Mouse (Mus musculus) spleen, adult 18-20 months (tissue): Measurements from ENCODE around the gene Naa80.

ENCODE experiments used
- DNase-seq, 2 experiments: peaks; one replicate each; pipeline ENCODE4 v3.0.0; 2022; ENCODE audit warnings: mixed read lengths in 2 of 2

Gene Naa80

DNA sequence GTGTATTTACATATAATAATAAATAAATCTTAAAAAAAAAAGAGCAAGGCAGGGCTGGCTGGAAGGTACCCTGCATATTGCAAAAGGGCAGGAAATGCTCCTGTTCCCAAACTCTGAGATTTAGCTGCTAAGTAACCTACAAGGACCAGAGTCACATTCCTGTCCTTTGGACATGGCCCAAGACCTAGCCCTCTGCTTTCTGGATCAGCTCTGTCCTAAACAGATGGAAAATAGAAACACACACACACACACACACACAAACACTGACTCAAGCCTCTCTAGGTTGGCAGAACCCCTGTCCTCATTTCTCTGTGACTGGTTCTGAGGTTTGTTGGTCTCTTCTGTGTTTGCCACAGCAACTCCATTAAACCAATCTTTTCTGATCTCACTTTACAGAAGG lies 42.3 kb downstream of the Naa80 start:
- DNase-seq = no peak

DNA sequence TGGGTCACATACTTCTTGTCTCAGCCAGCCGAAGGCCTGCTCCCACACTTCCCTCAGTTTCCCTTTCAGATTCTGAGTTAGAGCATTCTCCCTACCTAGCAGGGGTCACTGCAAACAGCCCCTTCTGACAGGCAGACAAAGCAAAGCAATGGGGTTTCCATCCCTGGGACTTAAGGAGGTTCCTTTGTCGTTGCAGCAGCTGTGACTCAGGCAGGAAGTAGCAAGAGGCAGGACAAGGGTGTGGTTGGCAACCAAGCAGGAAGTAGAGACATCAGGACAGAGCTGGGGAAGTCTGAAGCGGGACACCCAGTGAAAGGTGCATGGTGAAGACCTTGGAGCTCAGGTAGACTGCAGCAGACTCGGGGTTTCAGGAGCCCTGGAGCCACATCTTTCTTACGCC lies 45.9 kb downstream of the Naa80 start:
- DNase-seq = no peak

DNA sequence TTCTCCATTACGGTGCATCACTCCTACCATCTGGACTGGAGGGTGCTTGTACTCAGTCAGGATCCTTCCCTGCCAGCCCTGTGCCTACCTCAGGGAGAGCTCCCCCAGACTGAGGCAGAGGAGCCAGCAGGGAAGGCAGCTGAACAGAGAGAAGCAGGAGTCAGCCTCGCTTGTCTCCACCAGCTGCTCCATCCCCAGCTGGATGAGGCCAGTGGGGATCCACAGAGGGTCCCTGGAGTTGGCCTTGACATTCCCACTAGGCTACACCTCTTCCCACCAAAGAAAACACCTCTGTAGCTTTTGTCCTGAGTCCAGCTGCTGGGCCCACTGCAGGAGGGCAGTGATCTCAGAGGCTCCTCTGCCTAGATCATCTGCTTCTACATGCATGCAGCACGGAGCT lies 46.3 kb downstream of the Naa80 start:
- no peak for DNase-seq

DNA sequence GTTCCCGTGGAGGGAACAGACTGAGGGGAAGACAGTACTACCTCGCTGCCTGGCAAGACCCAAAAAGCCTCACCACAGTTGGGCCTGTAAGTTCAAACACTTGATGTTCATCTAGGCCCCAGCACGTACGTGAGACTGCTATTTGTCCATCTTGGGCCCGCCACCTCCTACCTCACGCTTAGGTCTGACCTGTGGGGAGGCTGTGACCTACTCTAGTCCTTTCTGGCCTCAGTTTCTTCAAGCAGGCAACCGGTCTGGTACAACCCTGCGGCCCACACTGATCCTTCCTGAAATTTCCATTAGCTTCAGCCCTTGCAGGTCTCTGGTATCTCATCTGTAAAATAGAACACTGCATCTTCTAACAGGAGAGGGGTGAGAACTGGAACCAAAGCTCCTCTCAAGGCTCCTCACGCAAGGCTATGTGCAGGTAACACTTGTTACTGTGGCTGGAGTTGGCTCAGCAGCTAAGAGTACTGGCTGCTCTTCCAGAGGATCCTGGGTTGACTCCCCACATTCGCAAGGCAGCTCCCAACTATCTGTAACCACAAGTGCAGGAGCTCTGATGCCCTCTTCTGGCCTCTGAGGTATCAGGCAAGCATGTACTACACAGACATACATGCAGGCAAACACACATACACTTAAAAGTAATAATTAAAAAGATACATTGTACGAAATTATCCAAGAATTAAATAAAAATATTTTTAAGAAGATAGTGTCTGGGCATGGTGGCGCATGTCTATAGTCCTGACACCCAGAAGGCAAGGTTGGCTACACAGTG lies 46.9 kb downstream of the Naa80 start:
- DNase-seq = no peak

DNA sequence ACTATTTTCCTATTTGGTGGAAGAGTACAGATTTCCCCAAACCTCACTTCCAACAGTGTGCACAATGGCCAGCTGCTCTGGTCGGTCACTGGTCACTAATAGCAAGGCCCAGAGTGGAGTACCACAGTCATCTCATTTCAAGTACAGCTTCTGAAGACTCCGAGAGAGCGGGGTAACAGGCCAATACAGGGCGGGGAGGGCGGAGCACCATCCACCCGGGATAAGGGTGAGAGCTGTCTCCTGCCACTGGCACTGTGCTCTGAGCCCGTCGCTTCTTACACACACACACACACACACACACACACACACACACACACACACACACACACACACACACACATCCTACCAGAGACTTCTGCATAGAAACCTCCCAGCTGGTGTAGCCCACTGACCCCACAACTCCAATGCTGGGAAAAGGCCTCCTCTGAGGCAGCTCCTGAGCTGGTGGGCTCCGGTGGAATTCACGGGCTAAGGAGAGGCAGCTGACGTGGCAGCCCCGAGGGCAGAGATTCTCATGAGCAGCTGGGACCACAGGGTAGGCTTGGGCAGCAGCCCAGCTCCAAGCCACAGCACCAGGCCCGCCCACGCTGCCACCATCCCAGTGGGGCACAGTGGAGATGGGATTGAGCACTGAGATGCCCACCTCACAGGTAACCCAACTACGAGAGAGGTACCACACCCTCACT lies 47.6 kb downstream of the Naa80 start:
- DNase-seq = no peak

DNA sequence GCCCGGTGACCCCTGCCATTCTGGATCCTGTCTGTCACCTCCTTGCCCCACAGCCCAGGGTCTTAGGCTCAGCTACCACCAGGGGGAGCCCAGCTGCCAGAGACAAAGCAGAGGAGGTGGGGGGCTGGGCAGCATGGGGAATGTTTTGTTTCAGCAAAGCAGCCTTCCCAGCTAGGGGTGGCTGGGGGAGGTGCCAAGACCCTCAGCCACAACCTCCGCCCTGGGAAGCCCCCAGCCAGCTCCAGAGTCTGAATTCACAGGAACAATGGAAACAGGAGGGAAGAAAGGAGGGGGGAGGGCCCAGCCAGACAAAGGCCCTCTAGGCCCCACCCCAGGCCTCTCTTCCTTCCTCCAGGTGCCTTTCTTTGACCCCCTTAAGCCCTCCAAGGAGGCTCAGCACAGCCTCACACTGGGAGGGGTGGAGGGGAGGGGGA lies 48.2 kb downstream of the Naa80 start:
- DNase-seq = peak; percentile 69 to 86

DNA sequence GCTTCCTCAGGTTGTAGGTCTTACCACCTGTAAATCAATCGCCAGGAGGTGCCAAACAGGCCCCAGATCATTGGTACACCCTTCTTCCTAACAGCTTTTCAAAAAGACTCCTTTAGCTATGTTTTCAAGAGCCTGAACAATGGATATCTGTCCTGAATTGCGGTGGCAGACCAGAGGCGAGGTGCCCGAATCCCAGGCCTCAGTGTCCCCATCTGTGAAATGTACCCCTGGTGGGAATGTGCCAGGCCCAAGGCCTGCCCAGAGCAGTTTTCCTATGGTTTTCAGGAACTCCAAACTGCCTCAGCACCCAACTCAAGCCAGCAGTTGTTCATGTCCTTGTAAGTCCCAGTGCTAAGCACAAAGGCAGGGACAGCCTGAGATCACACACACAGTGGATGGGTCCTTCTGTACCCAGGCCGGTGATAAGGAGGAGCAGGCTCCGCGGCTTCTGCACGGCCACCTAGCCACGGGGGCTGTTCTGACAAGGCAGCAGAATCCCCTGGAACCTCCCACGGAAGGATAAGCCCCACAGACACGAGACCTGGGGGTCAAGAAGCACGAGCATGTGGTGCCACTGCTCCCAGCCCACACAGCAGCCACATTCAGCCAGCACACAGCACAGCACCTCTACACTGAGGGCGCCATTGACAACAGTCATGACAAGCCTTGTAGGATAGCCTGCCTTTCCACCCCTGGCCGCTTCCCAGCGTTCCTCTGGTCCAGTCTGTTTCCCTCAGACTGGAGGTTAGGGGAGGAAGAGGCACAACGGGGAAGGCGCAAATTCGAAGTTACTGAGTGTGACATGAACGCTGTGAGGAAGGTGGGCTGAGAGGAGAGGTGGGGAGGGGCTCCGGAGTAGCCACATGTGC lies 48.9 kb downstream of the Naa80 start:
- no peak for DNase-seq

DNA sequence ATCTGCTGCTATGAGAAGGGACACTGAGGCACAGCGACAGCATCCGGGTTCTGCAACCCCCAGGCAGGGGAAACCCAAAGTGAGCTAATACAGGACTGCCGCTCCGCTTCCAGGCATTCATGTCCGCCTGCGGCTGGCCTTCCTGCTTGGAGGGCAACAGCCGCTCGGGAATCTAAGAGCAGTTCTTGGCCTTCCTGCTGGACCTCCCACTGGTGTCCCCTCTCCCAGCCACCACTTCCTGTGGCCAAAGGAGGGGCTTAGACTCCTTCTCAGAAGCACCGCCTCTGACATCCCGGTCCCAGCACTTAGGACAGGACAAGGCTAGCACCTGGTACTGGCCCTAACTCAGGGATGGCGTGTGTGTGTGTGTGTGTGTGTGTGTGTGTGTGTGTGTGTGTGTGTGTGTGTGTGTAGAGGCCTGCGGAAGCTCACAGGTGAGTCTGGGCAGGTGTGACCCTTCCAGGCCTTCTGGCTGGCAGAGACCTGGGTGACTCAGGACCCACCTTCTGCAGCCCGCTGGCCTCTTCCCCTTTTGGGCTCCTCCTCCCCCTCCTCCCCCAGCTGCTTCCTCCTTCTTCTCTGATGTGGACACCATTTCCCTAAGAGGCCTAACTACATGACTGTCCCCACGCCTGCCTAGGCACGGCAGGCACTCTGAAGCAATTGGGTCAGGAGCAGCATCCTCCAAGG lies 50.2 kb downstream of the Naa80 start:
- peak; percentile 65 to 70 for DNase-seq

DNA sequence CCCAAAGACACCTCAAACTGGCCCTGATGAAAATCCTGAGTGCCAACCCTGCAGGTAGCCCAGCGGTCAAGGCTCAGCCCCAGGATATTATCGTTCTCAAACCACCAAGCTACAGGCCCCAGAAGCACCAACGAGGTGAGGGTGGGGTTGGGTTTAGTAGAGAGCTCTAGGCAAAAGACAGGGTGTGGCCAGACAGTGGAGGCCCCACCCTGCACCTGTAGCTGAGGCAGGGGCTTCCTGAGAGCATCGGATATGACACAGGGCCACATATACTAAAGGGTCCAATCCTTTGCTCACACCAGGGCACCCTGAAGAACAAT lies 50.7 kb downstream of the Naa80 start:
- no peak for DNase-seq

DNA sequence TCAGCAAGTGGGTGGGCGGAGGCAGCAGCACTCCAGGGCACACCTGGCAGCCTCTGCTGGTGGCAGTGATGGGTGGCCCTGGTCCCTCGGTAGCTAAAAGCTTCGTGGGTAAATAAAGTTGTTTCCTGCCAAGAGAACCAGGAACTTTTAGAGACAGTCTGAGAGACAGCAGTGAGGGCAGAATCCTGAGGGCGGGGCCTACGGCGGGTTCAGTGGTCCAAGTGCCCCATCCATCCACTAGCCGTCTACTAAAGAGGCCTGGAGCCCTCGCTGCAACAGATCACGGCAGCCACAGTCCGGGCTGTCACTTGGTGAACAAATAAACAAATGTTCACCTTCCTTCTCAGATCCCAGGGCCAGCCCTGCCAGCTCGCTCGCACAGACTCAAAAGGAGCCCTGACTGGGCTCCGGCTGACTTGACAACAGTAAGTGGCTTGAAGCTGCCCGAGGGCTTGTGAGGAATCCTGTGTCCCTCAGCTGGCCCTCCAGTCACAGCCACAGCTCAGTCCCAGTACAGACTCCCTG lies 51.3 kb downstream of the Naa80 start:
- peak in 1 of 2 experiments; percentile 40 for DNase-seq

DNA sequence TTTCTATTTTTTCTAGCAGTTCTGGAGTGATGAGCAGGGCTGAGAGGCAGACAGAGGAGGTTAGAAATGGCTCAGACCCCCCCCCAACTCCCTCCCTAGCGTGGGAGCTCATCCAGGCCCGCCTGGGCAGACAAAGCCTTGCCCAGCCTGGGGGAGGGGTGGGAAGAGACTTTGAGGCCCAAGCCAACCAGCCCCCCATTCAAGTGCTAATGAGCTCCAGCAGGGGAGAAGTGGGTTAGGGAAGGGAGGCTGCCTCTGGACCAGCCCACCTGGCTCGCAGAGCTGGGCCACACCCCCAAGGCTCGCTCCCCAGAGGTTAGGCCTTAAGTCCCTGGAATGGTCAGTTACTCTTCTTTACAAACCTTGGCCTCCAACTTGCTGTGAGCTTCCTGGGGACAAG lies 51.9 kb downstream of the Naa80 start:
- no peak for DNase-seq

DNA sequence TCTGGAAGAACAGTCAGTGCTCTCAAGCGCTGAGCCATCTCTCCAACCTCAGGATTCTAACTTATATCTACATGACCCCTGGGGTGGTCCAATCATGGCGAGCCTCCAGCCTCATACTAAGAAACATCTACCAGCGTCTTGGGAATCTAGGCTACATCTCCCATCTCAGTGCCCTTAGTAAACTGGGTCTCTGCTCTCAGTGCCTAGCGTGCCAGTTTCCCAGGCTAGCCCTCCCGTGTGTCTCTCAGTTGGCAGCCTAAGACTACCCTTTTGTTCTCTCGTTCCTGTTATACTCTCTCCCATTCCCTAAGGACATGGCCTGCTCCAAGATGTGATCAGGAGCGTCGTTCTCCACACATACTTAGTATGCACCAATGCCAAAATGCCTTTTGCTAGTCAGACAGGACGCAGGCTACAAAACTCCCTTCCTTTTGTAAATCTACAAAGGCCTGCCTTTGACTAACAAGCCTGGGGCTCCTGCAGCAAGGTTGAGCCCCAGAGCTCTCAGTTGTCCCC lies 52.7 kb downstream of the Naa80 start:
- DNase-seq = no peak

DNA sequence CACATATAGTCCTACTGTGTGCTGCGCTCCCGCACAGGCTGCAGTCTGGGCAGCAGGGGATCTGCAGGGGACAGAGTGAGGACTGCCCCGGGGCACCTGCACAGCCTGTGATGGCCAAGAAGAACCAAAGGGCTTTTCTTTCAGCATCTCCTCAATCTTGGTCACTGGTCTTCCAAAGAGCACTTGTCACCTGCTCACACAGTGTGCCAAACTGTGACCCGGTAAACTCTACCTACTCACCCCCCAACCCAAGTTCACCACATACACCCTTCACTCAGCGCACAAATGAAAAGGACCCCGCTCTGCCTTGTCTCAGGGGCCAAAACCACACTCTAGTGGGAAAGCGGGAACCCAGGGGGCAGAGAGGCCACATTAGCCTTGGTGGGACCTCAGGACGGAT lies 53.2 kb downstream of the Naa80 start:
- no peak for DNase-seq

DNA sequence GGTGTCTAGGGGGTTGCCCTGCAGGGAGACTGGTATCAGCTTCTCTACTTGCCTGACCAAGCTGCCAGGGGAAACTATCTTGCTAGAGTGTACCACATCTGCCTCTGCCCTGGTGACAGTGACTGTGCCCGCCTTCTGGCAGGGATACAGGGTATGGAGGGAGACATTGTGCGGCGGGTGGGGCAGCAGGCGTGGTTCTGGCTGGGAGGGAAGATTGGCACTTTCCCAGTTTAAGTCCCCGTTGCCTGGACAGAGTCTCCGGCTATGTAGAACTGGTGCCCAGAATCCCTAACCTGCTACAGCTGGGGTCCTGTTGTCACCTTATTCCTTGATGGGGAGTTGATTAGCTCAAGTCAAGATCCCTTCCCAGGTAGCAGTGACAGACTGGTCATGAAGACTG lies 53.8 kb downstream of the Naa80 start:
- no peak for DNase-seq

DNA sequence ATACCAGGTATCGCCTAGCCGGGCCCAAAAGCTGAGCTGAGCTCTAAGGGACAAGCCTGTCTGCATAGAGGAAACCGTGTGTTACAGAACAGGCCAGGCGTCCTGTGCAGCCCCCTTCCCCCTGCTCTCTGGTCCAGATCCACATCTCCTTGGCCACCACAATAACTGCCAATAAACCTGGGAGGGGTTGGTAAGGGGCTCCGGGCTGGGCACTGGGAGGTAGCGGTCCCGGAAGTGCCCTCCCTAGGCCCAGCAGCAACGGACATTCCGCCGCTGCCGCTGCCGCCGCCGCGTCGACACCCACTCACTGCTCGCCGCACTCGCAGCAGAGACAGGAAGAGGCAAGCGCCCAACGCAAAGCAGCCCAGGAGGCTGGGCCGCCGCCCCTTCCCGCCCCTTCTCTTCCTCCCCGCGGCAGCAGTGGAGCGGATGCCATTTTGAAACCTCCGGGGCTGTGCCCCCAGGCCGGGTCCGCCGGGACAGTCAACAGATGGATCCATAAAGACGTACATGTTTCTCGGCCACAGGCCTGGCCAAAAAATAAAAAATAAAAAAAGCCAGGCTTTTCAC lies 54.5 kb downstream of the Naa80 start:
- DNase-seq = peak; percentile 83 to 84
